Mouse (Mus musculus): ENCODE measurements around the gene Insrr. TPM values are rescaled to one million over a fixed set of nuclear protein-coding genes. Genes with fewer than 3 reads are reported as not detected.
A peak's percentile ranks its signal among the peaks of the same experiment; 100 is the strongest.

The Insrr gene
- polyA plus RNA-seq, 1 experiment from 2014 or later, result 1.9 TPM

DNA sequence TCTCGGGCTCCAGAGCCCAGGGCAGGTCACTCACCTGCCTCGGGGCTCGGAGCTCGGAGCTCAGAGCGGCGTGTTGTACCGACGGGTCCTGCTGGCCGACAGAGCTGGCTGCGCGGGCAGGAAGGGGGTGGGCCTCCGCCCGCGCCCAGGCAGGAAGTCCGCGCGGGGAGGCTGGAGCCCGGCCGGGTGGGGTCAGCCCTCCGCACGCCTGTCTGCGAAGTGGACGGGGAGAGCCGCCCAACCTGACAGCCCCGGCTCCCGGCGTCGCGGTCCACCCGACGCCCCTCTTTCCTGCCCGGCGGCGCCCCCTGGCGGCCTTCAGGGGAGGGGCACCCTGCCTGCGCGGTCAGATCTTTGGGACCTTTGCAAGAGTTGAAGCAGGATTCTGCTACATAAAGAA, 27.9 kb upstream of the Insrr start:
- Histone ChIP-seq H3K27ac (peak overlapping the region; percentile 86), H3K4me3 (replicated peaks; ENCODE audit: low read depth, low read length) (peak overlapping the region; percentile 45), H3K4me1 (replicated peaks; ENCODE audit: insufficient read depth, low read length) (peaks cover 40% of the 10 kb centered on the region), H3K9ac (ENCODE audit: low read depth, low read length) (peak overlapping the region; percentile 55), H3K9me3 (replicated peaks; ENCODE audit: low read length) (no peaks in the 10 kb centered on the region), H3K27me3 (ENCODE audit: insufficient read depth, low read length) (no peaks in the 10 kb centered on the region), H3K36me3 (ENCODE audit: insufficient read depth, low read length) (no peaks in the 10 kb centered on the region), H3K4me2 (ENCODE audit: low read length) (peak overlapping the region; percentile 69)
- under 1% methylated on average over 36 of the region's 37 CpGs for WGBS
- peak; percentile 93 for TF ChIP-seq CTCF (IDR thresholded peaks at IDR 0.05; ENCODE audit: low read depth)
- peak; percentile 83 for ATAC-seq (replicated peaks; ENCODE audit: low FRiP score, low read depth)
- DNase-seq (ENCODE audit: low spot score), result peak; percentile 95

DNA sequence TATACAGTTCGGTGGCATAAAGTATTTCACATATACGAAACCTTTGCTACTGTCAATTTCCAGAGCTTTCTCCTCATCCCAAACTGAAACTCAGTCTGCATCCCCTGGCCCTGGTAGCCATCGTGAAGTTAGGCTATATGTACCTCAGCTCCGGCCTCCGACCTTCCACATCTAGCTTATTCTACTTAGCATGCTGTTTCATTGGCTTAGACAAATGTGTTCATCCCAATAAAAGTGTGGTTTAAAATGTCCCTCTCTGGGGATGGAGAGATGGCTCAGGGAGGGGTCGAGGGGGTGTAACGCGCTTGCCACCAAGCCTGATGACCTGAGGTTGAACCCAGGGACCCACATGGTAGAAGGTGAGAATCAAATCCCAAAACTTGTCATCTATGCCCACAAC, 27.2 kb upstream of the Insrr start:
- peaks cover 37% of the 10 kb centered on the region for H3K4me1 ChIP-seq (replicated peaks; ENCODE audit: insufficient read depth, low read length)
- 78% methylated on average over 8 of the region's 8 CpGs for WGBS
- no peak overlapping the region for H3K4me3 ChIP-seq (replicated peaks; ENCODE audit: low read depth, low read length)
- no peak for DNase-seq (ENCODE audit: low spot score)
- no peaks in the 10 kb centered on the region for H3K36me3 ChIP-seq (ENCODE audit: insufficient read depth, low read length)
- H3K4me2 ChIP-seq (ENCODE audit: low read length), result no peak overlapping the region
- ATAC-seq (replicated peaks; ENCODE audit: low FRiP score, low read depth), result no peak
- TF ChIP-seq CTCF (IDR thresholded peaks at IDR 0.05; ENCODE audit: low read depth), result no peak
- H3K27me3 ChIP-seq (ENCODE audit: insufficient read depth, low read length), result no peaks in the 10 kb centered on the region
- no peak overlapping the region for H3K27ac ChIP-seq
- no peak overlapping the region for H3K9ac ChIP-seq (ENCODE audit: low read depth, low read length)
- no peaks in the 10 kb centered on the region for H3K9me3 ChIP-seq (replicated peaks; ENCODE audit: low read length)

- Histone ChIP-seq H3K9me3 (replicated peaks; ENCODE audit: low read length) (no peaks in the 10 kb centered on the region), H3K27ac (no peak overlapping the region), H3K4me3 (replicated peaks; ENCODE audit: low read depth, low read length) (no peak overlapping the region), H3K36me3 (ENCODE audit: insufficient read depth, low read length) (no peaks in the 10 kb centered on the region), H3K27me3 (ENCODE audit: insufficient read depth, low read length) (no peaks in the 10 kb centered on the region), H3K4me2 (ENCODE audit: low read length) (no peak overlapping the region), H3K9ac (ENCODE audit: low read depth, low read length) (no peak overlapping the region), H3K4me1 (replicated peaks; ENCODE audit: insufficient read depth, low read length) (peaks cover 29% of the 10 kb centered on the region)
- no peak for ATAC-seq (replicated peaks; ENCODE audit: low FRiP score, low read depth)
- peak; percentile 96 for TF ChIP-seq CTCF (IDR thresholded peaks at IDR 0.05; ENCODE audit: low read depth)
- DNase-seq (ENCODE audit: low spot score), result peak; percentile 85
- WGBS, result 2% methylated on average over 4 of the region's 4 CpGs
Observed at GRCm38 (mm10) chr3:87770280-87770679, 26.5 kb upstream of the Insrr start.

DNA sequence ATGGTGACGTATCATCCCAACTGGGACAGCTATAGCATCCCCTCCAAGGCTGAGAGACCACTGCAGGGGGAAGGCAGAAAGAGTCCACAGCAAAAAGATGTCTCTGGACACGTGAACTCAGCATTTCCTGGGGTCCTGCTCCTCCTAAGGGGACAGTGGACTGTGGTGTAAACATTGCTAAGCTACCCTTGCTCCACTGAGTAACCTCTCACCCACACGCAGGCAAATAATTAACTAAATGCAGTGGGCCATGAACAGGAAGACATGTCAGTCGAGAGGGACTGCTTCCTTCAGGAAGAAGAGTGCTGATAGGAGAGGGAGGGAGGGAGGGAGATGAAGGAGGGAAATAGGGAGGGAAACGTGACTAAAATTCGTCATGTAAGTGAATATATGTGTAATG, 25.7 kb upstream of the Insrr start:
- H3K4me3 ChIP-seq (replicated peaks; ENCODE audit: low read depth, low read length), result no peak overlapping the region

GRCm38 (mm10) chr3:87778283-87778682, 18.5 kb upstream of the Insrr start:
- Histone ChIP-seq H3K9me3 (replicated peaks; ENCODE audit: low read length) (no peaks in the 10 kb centered on the region), H3K27ac (no peak overlapping the region), H3K27me3 (ENCODE audit: insufficient read depth, low read length) (no peaks in the 10 kb centered on the region; the same call in 1 of the 2 replicates), H3K4me3 (replicated peaks; ENCODE audit: low read depth, low read length) (no peak overlapping the region), H3K4me1 (replicated peaks; ENCODE audit: insufficient read depth, low read length) (0 out of 2 replicates have a peak, but pooled peaks cover 4% of the 10 kb centered on the region), H3K36me3 (ENCODE audit: insufficient read depth, low read length) (no peaks in the 10 kb centered on the region), H3K9ac (ENCODE audit: low read depth, low read length) (0 out of 2 replicates have a peak overlapping the region, but pooled peaks have one; percentile 23), H3K4me2 (ENCODE audit: low read length) (0 out of 2 replicates have a peak overlapping the region, but pooled peaks have one; percentile 2)
- no peak for DNase-seq (ENCODE audit: low spot score)
- 49% methylated on average over 23 of the region's 23 CpGs for WGBS
- TF ChIP-seq CTCF (IDR thresholded peaks at IDR 0.05; ENCODE audit: low read depth), result no peak
- no peak for ATAC-seq (replicated peaks; ENCODE audit: low FRiP score, low read depth)

More for the DNA sequence above, 25.7 kb upstream of the Insrr start:
- ATAC-seq (replicated peaks; ENCODE audit: low FRiP score, low read depth) (peak; percentile 50; the same call in 1 of the 2 replicates), DNase-seq (ENCODE audit: low spot score) (peak; percentile 46)
- no peak overlapping the region for H3K9ac ChIP-seq (ENCODE audit: low read depth, low read length)
- 24% methylated on average over 6 of the region's 6 CpGs for WGBS
- H3K4me1 ChIP-seq (replicated peaks; ENCODE audit: insufficient read depth, low read length), result peaks cover 24% of the 10 kb centered on the region
- no peak overlapping the region for H3K27ac ChIP-seq
- H3K4me2 ChIP-seq (ENCODE audit: low read length), result no peak overlapping the region
- H3K9me3 ChIP-seq (replicated peaks; ENCODE audit: low read length), result no peaks in the 10 kb centered on the region
- no peaks in the 10 kb centered on the region for H3K36me3 ChIP-seq (ENCODE audit: insufficient read depth, low read length)
- no peaks in the 10 kb centered on the region for H3K27me3 ChIP-seq (ENCODE audit: insufficient read depth, low read length)
- TF ChIP-seq CTCF (IDR thresholded peaks at IDR 0.05; ENCODE audit: low read depth), result no peak

DNA sequence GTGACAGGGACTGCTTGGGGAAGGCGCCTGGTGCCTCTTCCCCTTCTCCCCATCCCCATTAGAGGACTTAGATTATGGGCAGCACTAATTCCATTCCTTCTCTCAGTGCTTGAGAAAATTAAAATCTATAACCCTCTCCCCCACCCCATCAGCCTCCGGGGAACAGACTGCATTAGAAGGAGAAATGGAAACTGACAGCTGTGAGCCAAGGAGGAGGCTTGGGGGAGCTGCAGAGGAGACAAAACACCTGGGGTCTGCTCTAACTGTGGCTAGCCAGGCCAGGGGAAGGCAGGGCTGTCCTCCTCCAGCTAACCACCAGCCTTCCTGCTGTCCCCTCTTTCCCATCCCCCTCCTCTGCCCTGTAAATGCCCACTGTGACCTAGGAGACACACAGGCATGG, 17.7 kb upstream of the Insrr start:
- Histone ChIP-seq H3K27ac (no peak overlapping the region), H3K36me3 (ENCODE audit: insufficient read depth, low read length) (no peaks in the 10 kb centered on the region), H3K4me1 (replicated peaks; ENCODE audit: insufficient read depth, low read length) (0 out of 2 replicates have a peak, but pooled peaks cover 4% of the 10 kb centered on the region), H3K9me3 (replicated peaks; ENCODE audit: low read length) (no peaks in the 10 kb centered on the region), H3K27me3 (ENCODE audit: insufficient read depth, low read length) (no peaks in the 10 kb centered on the region; the same call in 1 of the 2 replicates), H3K4me3 (replicated peaks; ENCODE audit: low read depth, low read length) (no peak overlapping the region), H3K4me2 (ENCODE audit: low read length) (no peak overlapping the region), H3K9ac (ENCODE audit: low read depth, low read length) (no peak overlapping the region)
- WGBS, result 34% methylated on average over 2 of the region's 2 CpGs
- DNase-seq (ENCODE audit: low spot score), result peak; percentile 10
- no peak for TF ChIP-seq CTCF (IDR thresholded peaks at IDR 0.05; ENCODE audit: low read depth)
- no peak for ATAC-seq (replicated peaks; ENCODE audit: low FRiP score, low read depth)
